Mouse (Mus musculus) liver, embryonic 15.5 days (tissue): ENCODE results near the gene Zbtb16. TPM values are rescaled to one million over a fixed set of nuclear protein-coding genes. Genes with fewer than 3 reads are reported as not detected.

Experiments used
- ATAC-seq: fragments of 200-750 bp; cut with Nextera tagmentation; 2 replicates; pipeline ENCODE4 v1.8.0; 2017; ENCODE audit warnings: moderate number of reproducible peaks, mild to moderate bottlenecking, moderate library complexity; ENCODE audit not compliant: insufficient read depth
- H3K27ac ChIP-seq: fragments of 300-500 bp; sonication (generic); replicated peaks from 2 replicates; pipeline ENCODE4 v1.5.1; 2015; ENCODE audit warnings: mild to moderate bottlenecking, inconsistent platforms
- H3K27me3 ChIP-seq: fragments of 300-500 bp; sonication (generic); 2 replicates; pipeline ENCODE4 v1.6.1; 2015; ENCODE audit warnings: mild to moderate bottlenecking, inconsistent platforms
- H3K36me3 ChIP-seq: fragments of 300-500 bp; sonication (generic); replicated peaks from 2 replicates; pipeline ENCODE4 v1.6.1; 2015; ENCODE audit warnings: moderate library complexity, mild to moderate bottlenecking, inconsistent platforms
- H3K4me1 ChIP-seq: fragments of 300-500 bp; sonication (generic); replicated peaks from 2 replicates; pipeline ENCODE4 v1.6.1; 2015; ENCODE audit warnings: inconsistent platforms
- H3K4me2 ChIP-seq: fragments of 300-500 bp; sonication (generic); 2 replicates; pipeline ENCODE4 v1.6.1; 2015; ENCODE audit warnings: moderate library complexity, mild to moderate bottlenecking, inconsistent platforms
- H3K4me3 ChIP-seq: fragments of 300-500 bp; sonication (generic); replicated peaks from 2 replicates; pipeline ENCODE4 v1.5.1; 2015; ENCODE audit warnings: mild to moderate bottlenecking, inconsistent platforms
- H3K9ac ChIP-seq: fragments of 300-500 bp; sonication (generic); 2 replicates; pipeline ENCODE4 v1.6.1; 2015; ENCODE audit warnings: moderate library complexity, mild to moderate bottlenecking, inconsistent platforms
- H3K9me3 ChIP-seq: fragments of 300-500 bp; sonication (generic); replicated peaks from 2 replicates; pipeline ENCODE4 v1.6.1; 2016; ENCODE audit warnings: inconsistent platforms
- WGBS: fragments of 180-500 bp; shearing (Covaris S2); methylation state at CpG from one replicate; pipeline ENCODE4 v1.1.7; 2015; ENCODE audit warnings: mixed read lengths; ENCODE audit not compliant: insufficient replicate concordance; 5-methylcytosine and 5-hydroxymethylcytosine counted together
- polyA plus RNA-seq: library from polyadenylated mRNA; unstranded; fragments of >200 nt; fragmentation: Nextera tagmentation; extraction: Ambion mirVana; gene quantifications from 2 replicates; pipeline ENCODE4 v1.2.1, GENCODE M21; 2015

Gene Zbtb16
- polyA plus RNA-seq, 1 experiment from 2014 or later: 0.54 TPM

DNA sequence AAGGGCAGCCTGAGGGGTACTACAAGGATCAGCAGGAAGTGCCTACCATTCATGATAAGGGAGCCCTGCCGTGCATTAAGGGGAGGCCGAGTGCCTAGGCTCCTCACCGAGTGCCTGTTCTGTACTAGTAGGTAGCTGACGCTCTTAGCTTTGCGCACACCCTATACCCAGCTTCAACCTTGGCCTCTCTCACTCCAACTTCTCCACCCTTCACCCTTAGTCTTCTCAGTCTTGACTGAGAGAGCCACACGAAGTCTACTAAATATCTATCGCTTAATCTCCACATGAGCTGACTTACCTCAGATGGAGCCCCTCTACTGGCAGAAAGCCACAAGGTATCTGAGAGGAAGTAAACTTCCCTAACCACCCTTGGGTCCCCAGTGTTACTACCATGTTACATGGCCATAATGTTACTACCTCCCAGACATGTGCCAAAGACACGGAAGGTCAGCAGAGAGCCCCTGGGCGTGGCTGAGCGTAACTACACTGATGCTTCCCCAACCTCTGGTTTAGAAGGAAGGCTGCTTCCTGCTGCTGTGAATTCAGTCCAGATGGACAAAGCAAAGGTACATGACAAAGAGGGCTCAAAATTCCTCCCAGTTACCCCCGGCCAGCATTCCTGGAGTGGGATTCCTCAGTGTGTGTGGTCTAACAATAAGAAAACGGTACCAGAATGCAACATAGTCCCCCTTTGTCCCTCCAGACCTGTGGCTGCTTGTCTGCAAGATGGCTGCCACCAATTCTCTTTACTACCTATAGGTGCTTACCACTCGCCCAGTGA lies 122.8 kb downstream of the Zbtb16 start:
- H3K9me3 ChIP-seq: no peaks in the 10 kb centered on the region
- no peaks in the 10 kb centered on the region for H3K27me3 ChIP-seq
- 43% methylated on average over 13 of the region's 13 CpGs for WGBS
- no peak overlapping the region for H3K4me3 ChIP-seq
- H3K9ac ChIP-seq: no peak overlapping the region
- peaks cover 28% of the 10 kb centered on the region for H3K4me1 ChIP-seq
- no peak overlapping the region for H3K27ac ChIP-seq
- no peak overlapping the region for H3K4me2 ChIP-seq
- H3K36me3 ChIP-seq: no peaks in the 10 kb centered on the region
- no peak for ATAC-seq

DNA sequence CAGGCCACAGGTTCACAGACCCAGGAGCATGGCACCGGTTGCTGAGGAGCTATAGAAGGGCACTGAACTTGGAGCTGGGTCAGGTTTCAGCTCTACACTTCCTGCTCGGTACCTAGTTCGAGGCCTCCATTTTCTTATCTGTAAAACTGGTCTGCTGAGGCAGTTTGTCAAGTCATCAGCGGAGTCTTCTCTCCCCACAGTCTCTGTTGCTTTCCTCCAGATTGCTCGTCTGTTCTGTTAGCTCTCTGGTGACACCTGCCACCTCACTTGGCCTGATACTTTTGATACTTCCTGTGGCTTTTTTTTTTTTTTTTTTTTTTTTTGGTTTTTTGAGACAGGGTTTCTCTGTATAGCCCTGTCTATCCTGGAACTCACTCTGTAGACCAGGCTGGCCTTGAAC lies 124.2 kb downstream of the Zbtb16 start:
- peak; percentile 64; the same call in 1 of the 2 replicates for ATAC-seq
- H3K27me3 ChIP-seq: no peaks in the 10 kb centered on the region
- H3K4me2 ChIP-seq: no peak overlapping the region
- no peak overlapping the region for H3K9ac ChIP-seq
- H3K4me1 ChIP-seq: peaks cover 28% of the 10 kb centered on the region
- H3K4me3 ChIP-seq: no peak overlapping the region
- H3K27ac ChIP-seq: no peak overlapping the region
- H3K9me3 ChIP-seq: no peaks in the 10 kb centered on the region
- 17% methylated on average over 5 of the region's 5 CpGs for WGBS
- H3K36me3 ChIP-seq: no peaks in the 10 kb centered on the region

DNA sequence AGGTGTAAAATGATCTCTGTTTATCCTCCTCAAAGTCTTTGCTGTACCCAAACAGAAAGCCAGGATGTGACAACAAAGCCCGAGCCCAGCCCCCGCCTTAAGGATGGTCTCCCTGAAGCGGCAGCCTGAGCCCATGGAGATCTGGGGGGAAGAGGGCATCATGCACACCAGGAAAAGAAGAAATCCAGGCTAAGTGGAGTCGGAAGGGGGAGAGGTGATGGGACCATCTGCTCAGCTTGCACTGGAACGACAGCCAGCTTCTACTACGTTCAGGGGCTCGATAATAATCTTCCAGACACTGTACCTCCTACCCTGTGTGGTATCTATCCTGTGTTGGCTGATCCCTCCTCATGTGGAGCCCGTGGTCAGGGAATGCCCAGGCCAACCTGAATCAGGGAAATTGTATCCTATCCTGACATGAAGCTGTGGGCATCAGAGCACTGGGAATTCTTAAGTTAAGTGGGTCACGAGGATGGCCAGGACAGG lies 124.7 kb downstream of the Zbtb16 start:
- no peak overlapping the region for H3K4me2 ChIP-seq
- 39% methylated on average over 9 of the region's 9 CpGs for WGBS
- no peak overlapping the region for H3K27ac ChIP-seq

DNA sequence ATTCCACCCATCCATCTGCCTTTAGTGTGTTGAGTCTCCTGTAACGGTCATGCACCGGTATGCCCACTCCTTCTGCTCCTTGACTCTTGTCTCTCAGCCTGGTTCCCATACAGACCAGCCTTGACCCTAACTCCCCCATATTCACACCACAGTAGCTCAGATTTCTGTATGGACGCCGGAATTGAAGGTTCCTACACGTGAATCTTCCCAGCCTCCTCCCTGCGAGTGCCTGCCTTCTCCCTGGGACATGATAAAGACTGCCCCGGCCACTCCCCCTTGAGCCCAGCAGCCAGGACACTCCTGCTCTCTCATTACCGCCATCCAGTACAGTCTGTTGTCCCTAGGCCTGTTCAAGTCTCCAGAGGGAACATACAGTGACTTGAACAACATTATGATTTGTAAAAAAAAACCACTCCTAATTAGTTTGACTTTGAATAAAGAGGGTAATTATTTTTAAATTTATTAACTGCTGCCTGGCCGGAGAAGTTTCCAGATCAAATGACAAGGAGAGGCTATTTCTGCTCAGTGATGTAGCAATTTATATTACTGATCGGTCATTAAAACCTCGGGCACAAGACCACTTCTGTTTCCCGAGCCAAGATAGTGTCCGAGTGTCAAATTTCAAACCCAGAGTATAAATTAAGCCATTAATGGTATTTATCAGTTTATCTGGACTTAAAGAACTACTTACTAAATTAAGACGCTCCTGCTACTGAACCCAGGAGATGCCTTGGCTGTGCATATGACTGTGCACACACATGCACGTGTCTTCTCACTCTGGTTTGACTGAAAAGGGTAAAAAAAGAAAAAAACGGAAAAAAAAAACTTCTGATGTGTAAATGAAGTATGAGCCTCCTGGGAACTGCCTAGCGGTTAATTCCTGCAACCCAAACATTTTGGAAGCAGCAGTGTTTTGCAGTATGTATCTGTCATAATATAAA lies 125.4 kb downstream of the Zbtb16 start:
- 42% methylated on average over 17 of the region's 17 CpGs for WGBS
- H3K27me3 ChIP-seq: no peaks in the 10 kb centered on the region
- no peaks in the 10 kb centered on the region for H3K36me3 ChIP-seq
- H3K4me3 ChIP-seq: no peak overlapping the region
- no peak for ATAC-seq
- H3K4me2 ChIP-seq: no peak overlapping the region
- H3K27ac ChIP-seq: no peak overlapping the region
- H3K4me1 ChIP-seq: peaks cover 28% of the 10 kb centered on the region
- H3K9me3 ChIP-seq: no peaks in the 10 kb centered on the region
- H3K9ac ChIP-seq: no peak overlapping the region

More for the DNA sequence above, 124.7 kb downstream of the Zbtb16 start:
- Histone ChIP-seq H3K27me3 (no peaks in the 10 kb centered on the region), H3K9me3 (no peaks in the 10 kb centered on the region), H3K9ac (no peak overlapping the region), H3K36me3 (no peaks in the 10 kb centered on the region), H3K4me1 (peaks cover 28% of the 10 kb centered on the region), H3K4me3 (no peak overlapping the region)
- ATAC-seq: peak; percentile 49; the same call in 1 of the 2 replicates

DNA sequence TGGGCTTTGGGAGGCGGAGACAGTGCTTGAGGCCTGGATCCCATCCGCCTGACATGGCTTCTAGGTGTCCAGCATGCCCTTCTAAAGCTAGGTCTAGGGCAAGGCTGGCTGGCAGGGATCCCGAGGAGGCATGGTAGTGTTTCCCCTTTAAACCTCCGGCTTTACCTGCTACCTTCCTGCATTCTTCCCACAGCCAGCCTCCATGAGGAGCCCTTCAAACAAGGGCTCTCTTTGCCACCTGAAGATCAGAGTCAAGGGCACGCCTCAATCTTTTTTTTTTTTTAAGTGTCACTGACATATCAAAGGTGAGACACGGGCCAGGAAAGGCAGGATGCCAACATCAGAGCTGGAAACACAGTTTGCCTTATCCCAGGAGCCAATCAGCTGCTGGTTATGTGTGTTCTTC lies 128.2 kb downstream of the Zbtb16 start:
- no peak overlapping the region for H3K27ac ChIP-seq

DNA sequence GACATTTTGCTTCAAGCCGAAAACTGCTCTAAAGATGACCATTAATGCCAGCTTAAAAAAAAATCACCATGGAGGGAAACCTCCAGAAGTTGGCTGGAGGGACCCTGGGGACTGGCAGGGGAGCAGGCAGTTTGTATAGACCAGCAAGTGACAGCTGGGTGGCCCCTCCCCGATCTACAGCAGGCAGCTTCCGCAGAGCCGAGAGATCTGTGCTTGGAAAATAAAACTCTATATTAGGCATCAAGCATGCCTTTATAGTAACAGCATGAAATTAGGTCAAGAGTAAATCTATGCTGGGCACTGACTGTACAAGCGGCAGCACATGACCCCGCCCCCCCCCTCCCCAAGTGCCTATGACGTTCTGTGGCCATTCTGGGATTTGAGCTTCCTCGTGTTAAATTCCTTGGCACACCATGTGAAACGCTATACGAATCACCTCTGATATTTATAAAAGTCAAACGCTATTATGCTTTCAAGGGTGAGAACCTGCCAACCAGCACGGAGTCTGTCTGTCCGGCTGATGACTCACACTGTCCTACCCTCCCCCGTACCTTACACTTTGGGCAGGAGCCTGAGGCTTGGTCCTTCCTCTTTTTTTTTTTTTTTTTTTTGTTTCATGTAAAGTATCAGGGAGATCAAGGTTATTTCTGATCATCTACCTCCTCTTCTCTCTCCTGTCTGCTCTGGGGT lies 128.7 kb downstream of the Zbtb16 start:
- no peaks in the 10 kb centered on the region for H3K36me3 ChIP-seq
- H3K4me2 ChIP-seq: no peak overlapping the region
- no peak overlapping the region for H3K27ac ChIP-seq
- ATAC-seq: no peak
- H3K9ac ChIP-seq: no peak overlapping the region
- WGBS: 55% methylated on average over 14 of the region's 14 CpGs
- H3K9me3 ChIP-seq: no peaks in the 10 kb centered on the region
- peaks cover 21% of the 10 kb centered on the region for H3K4me1 ChIP-seq
- H3K4me3 ChIP-seq: no peak overlapping the region
- H3K27me3 ChIP-seq: no peaks in the 10 kb centered on the region

More for the DNA sequence above, 128.2 kb downstream of the Zbtb16 start:
- Histone ChIP-seq H3K4me2 (no peak overlapping the region), H3K36me3 (no peaks in the 10 kb centered on the region), H3K27me3 (no peaks in the 10 kb centered on the region), H3K9me3 (no peaks in the 10 kb centered on the region), H3K4me1 (peaks cover 26% of the 10 kb centered on the region), H3K4me3 (no peak overlapping the region), H3K9ac (no peak overlapping the region)
- ATAC-seq: no peak
- 49% methylated on average over 6 of the region's 6 CpGs for WGBS

DNA sequence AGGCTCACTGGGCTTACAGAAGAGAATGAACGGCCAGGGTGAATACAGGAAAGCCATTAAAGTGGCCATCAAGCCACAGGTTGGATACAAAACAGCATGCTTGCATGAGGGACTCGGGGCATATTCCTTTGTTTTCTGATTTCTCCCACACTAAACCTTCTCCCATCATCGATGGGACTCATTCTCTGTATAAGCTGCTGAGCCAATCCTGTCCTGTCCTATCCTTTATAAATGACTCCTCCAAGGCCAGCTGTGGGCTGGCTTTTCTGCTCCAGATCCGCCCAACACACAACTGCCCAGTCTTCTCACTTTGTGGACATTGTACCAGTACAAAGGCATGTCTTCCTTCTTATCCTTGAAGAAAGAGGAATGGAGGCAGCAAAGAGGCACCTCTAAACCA lies 134.7 kb downstream of the Zbtb16 start:
- WGBS: 67% methylated on average over 4 of the region's 4 CpGs
- H3K36me3 ChIP-seq: no peaks in the 10 kb centered on the region
- H3K27ac ChIP-seq: no peak overlapping the region
- 0 out of 2 replicates have a peak, but pooled peaks cover 3% of the 10 kb centered on the region for H3K4me1 ChIP-seq
- H3K4me2 ChIP-seq: no peak overlapping the region
- no peak for ATAC-seq
- no peaks in the 10 kb centered on the region for H3K9me3 ChIP-seq
- no peak overlapping the region for H3K9ac ChIP-seq
- no peak overlapping the region for H3K4me3 ChIP-seq
- H3K27me3 ChIP-seq: peaks cover 6% of the 10 kb centered on the region; the same call in 1 of the 2 replicates

DNA sequence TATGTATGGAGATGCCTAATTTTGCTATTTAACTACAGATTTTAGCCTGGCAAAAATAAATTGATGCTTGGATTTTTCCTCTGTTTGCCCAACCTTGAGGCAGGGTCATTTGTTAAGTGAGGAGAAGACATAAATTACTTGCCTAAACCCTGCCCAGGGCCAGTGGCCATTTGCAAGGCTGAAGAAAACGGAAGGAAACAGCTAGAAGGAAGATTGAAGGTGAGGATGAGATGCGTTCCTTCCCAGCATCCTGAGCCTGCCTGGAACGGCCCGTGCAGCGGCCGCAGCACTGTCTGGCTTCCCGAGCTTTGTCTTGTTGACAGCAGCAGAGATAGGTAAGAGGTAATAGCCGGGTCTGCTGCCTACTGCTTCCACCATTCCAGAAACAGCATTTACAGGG lies 135.2 kb downstream of the Zbtb16 start:
- H3K4me2 ChIP-seq: no peak overlapping the region
- WGBS: 63% methylated on average over 8 of the region's 8 CpGs

DNA sequence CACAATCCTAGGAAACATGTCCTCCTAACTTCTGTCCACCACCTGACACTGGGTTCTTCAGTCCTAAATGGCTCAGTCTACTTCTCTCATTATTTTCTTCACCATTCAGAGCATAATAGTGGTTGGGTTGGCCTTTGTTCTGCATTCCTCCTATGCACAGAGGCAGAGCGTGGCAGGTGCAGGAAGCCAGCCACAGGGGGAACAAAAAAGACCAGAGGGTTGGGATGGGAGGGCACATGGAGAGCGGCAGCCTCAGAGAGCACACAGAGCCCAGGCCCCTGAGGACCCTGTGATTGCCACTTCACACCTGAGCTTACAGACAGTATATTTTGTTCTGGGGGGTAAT lies 138.6 kb downstream of the Zbtb16 start:
- WGBS: 62% methylated on average over 2 of the region's 2 CpGs
- H3K36me3 ChIP-seq: no peaks in the 10 kb centered on the region
- H3K9me3 ChIP-seq: no peaks in the 10 kb centered on the region
- H3K27me3 ChIP-seq: peaks cover 13% of the 10 kb centered on the region; the same call in 1 of the 2 replicates
- H3K4me1 ChIP-seq: no peaks in the 10 kb centered on the region
- no peak overlapping the region for H3K9ac ChIP-seq
- no peak overlapping the region for H3K4me2 ChIP-seq
- H3K4me3 ChIP-seq: no peak overlapping the region
- no peak for ATAC-seq
- H3K27ac ChIP-seq: no peak overlapping the region

More for the DNA sequence above, 135.2 kb downstream of the Zbtb16 start:
- H3K36me3 ChIP-seq: no peaks in the 10 kb centered on the region
- ATAC-seq: no peak
- H3K4me3 ChIP-seq: no peak overlapping the region
- H3K4me1 ChIP-seq: 0 out of 2 replicates have a peak, but pooled peaks cover 3% of the 10 kb centered on the region
- no peak overlapping the region for H3K9ac ChIP-seq
- peaks cover 6% of the 10 kb centered on the region; the same call in 1 of the 2 replicates for H3K27me3 ChIP-seq
- H3K27ac ChIP-seq: no peak overlapping the region
- H3K9me3 ChIP-seq: no peaks in the 10 kb centered on the region

DNA sequence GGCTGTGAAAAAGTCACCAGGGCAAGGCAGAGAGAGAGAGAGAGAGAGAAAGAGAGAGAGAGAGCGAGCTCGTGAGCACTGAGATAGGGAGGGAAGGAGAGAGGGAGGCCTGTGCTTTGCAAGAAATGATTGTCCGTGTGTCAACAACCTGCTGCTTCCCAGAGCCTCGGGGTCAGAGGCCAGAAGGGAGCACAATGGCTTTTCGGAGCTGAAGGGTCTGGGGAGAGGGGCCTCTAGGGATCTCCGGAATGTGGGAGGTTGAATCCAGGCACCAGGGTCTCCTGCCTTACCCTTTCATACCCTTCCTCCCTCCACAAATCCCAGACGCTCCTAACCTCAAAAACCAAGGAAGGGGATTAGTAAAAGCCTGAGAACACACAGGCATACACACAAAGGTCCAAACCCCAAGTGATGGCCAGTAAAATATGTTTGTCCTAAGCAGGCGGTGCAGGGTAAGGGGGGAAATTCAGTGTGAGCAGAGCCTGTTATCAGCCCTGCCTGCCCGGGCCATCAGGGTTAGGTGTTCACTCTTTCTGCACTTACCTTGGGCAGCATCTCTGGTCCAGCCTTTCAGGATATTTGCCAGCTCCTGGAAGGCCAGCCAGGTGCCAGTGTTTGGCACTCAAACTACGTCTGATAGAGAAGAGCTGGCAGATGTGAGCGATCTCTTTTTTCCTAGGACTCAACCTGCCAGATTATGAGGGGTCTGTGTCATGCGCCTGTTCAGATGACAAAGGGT lies 139.1 kb downstream of the Zbtb16 start:
- Histone ChIP-seq H3K9me3 (no peaks in the 10 kb centered on the region), H3K27me3 (peaks cover 13% of the 10 kb centered on the region; the same call in 1 of the 2 replicates), H3K4me1 (no peaks in the 10 kb centered on the region), H3K27ac (no peak overlapping the region), H3K36me3 (no peaks in the 10 kb centered on the region), H3K4me3 (no peak overlapping the region), H3K9ac (no peak overlapping the region), H3K4me2 (no peak overlapping the region)
- ATAC-seq: no peak
- WGBS: 58% methylated on average over 12 of the region's 12 CpGs
